ENCODE assay signal across 8 mouse cellular contexts in genomic region chr6:97526092-97526491, GRCm38 (mm10).
DNase-seq lines count a peak whose midpoint lies in the region; TF ChIP-seq lines count a peak whose summit lies in the region.

No protein-coding gene starts in this region.

- no peak overlapping the region for H3K4me3 ChIP-seq in ES-E14 (ENCODE audit: insufficient read depth in 1 of 2, low read depth in 1 of 2, low read length in 2 of 2, poor library complexity in 1 of 2, severe bottlenecking in 1 of 2)

- no peak overlapping the region for H3K27ac ChIP-seq in ES-E14 (ENCODE audit: insufficient read depth, low read depth, low read length, poor library complexity, severe bottlenecking)

- no peaks in the 10 kb centered on the region for H3K36me3 ChIP-seq in ES-E14 (ENCODE audit: control insufficient read depth, insufficient read depth, low read length, poor library complexity, severe bottlenecking)

- intact Hi-C loops in left cerebral cortex, postnatal 4 days (cut with DNase I), result loop anchor here (10.0 kb wide), 1 partner anchor 209 kb away; no protein-coding TSS in a partner anchor

- in situ Hi-C loops in ES-E14 (cut with MboI; ENCODE audit: low sequenced_read_pairs in 2 of 2, unreplicated experiment in 2 of 2), result no loop called here

- peaks cover 0 to 18% of the 10 kb centered on the region in 2 experiments; a peak in 2 of 4 replicates for H3K4me1 ChIP-seq in ES-E14 (ENCODE audit: control insufficient read depth in 2 of 2, insufficient read depth in 2 of 2, low read length in 2 of 2, poor library complexity in 1 of 2)

- H3K9me3 ChIP-seq in ES-E14 (ENCODE audit: control insufficient read depth, insufficient read depth, low read depth, low read length), result no peaks in the 10 kb centered on the region

- no peak overlapping the region for H3K9ac ChIP-seq in ES-E14 (ENCODE audit: insufficient read depth, low read depth, low read length, poor library complexity, severe bottlenecking)

- DNase-seq in left cerebral cortex, postnatal 4 days, result peak; percentile 36
- DNase-seq in left cerebral cortex, adult 8-10 months (ENCODE audit: low spot score in 2 of 2), result no peak
- DNase-seq in ES-E14 (ENCODE audit: low read depth, low spot score), result no peak
- peak; percentile 28 for DNase-seq in c-Kit-positive CD71-negative TER-119-negative erythroid progenitor cells, embryonic 14.5 days (ENCODE audit: low read depth)
- DNase-seq in fibroblast of lung, adult 2 months (ENCODE audit: low read depth), result peak; percentile 37
- DNase-seq in kidney, postnatal 4 days, result peak; percentile 62 to 65
- peak; percentile 80 for DNase-seq in naive thymus-derived CD4-positive, alpha-beta T cell, adult 2 months (ENCODE audit: low read depth)
- DNase-seq in layer of hippocampus, adult 11-12 months (ENCODE audit: low spot score), result no peak

TF ChIP-seq in ES-E14, 5 proteins besides CTCF, POLR2A, EP300 and RAD21:
- TF ChIP-seq ZNF384 (IDR thresholded peaks at IDR 0.05; ENCODE audit: low read depth, low read length) (no peak), ZC3H11A (IDR thresholded peaks at IDR 0.05; ENCODE audit: borderline replicate concordance, low read depth, low read length) (peak; percentile 60; the same call in 1 of the 2 replicates)

Comparison
In these comparisons a context has a peak if more than half of its experiments do, and no peak if none do; other contexts are left out.
1. DNase-seq: peak in left cerebral cortex, postnatal 4 days (single experiment), c-Kit-positive CD71-negative TER-119-negative erythroid progenitor cells, embryonic 14.5 days (single experiment), fibroblast of lung, adult 2 months (single experiment), kidney, postnatal 4 days (2 of 2) and naive thymus-derived CD4-positive, alpha-beta T cell, adult 2 months (single experiment); none in left cerebral cortex, adult 8-10 months (0 of 2), ES-E14 (single experiment) and layer of hippocampus, adult 11-12 months (single experiment).